Mouse (Mus musculus): ENCODE measurements around the gene Serac1. TPM values are rescaled to one million over a fixed set of nuclear protein-coding genes. Genes with fewer than 3 reads are reported as not detected.

Serac1 gene
- polyA plus RNA-seq, 1 experiment from 2014 or later: 12.6 TPM

DNA sequence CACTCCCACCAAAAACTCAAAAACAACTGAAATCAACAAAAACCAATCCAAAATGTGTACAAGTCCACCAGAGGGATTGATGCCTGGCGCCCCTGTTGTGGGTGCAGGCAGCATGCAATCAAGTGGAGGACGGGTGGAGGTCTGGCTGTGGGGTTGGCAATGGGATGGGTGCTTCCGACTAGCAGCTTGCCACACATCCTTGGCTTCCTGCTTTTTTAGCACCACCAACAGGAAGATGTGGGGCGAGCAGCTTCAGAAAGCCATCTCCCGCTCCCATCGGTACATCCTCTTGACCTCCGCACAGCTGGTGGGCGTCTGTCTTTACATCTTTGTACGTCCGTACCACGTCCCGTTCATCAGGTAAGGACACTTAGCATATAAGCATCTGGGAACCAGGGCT lies 62.3 kb downstream of the Serac1 start:
- no peak overlapping the region for H3K9ac ChIP-seq (ENCODE audit: low read depth, low read length)
- no peak overlapping the region for H3K27ac ChIP-seq (ENCODE audit: low read length)
- H3K4me1 ChIP-seq (ENCODE audit: control insufficient read depth, insufficient read depth, low read length): 0 out of 2 replicates have a peak, but pooled peaks cover 7% of the 10 kb centered on the region
- ATAC-seq: no peak
- 57% methylated on average over 12 of the region's 12 CpGs for WGBS
- no peak overlapping the region for H3K4me3 ChIP-seq (ENCODE audit: low read depth, low read length)
- no peaks in the 10 kb centered on the region for H3K9me3 ChIP-seq (replicated peaks; ENCODE audit: control insufficient read depth, low read length, poor library complexity, severe bottlenecking)
- H3K4me2 ChIP-seq (ENCODE audit: low read length): no peak overlapping the region
- no peaks in the 10 kb centered on the region for H3K36me3 ChIP-seq (ENCODE audit: control insufficient read depth, insufficient read depth, low read length)
- H3K27me3 ChIP-seq (ENCODE audit: control insufficient read depth, insufficient read depth, low read depth, low read length): no peaks in the 10 kb centered on the region

DNA sequence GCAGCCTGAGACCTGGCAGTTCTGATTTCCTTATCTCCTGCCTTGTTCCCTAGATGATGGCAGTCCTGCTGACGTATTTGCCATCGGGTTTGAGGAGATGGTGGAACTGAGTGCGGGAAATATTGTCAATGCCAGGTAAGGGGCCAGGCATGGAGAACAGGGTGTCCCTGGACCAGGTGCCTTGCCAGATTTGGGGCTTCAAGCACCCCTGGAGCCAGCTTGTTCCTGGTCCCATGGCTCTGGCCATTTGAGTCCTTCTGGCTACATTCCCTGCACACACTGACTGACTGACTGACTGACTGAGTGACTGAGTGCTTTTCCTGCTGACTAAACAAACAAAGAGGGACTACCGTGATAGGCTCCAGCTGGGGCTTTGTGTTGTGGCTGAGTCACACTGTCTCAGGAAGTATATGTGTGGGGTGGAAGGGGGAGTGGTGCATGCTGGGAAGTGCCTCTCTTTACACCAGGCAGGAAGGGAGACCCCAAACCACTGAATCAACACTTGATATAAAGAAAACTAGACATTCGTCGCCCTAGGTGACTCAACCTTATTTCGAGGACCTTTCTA lies 63.2 kb downstream of the Serac1 start:
- Histone ChIP-seq H3K36me3 (ENCODE audit: control insufficient read depth, insufficient read depth, low read length) (no peaks in the 10 kb centered on the region), H3K4me3 (ENCODE audit: low read depth, low read length) (no peak overlapping the region), H3K27me3 (ENCODE audit: control insufficient read depth, insufficient read depth, low read depth, low read length) (no peaks in the 10 kb centered on the region), H3K4me2 (ENCODE audit: low read length) (no peak overlapping the region), H3K9ac (ENCODE audit: low read depth, low read length) (no peak overlapping the region), H3K27ac (ENCODE audit: low read length) (no peak overlapping the region), H3K4me1 (ENCODE audit: control insufficient read depth, insufficient read depth, low read length) (0 out of 2 replicates have a peak, but pooled peaks cover 7% of the 10 kb centered on the region), H3K9me3 (replicated peaks; ENCODE audit: control insufficient read depth, low read length, poor library complexity, severe bottlenecking) (no peaks in the 10 kb centered on the region)
- no peak for ATAC-seq
- WGBS: 77% methylated on average over 7 of the region's 7 CpGs

DNA sequence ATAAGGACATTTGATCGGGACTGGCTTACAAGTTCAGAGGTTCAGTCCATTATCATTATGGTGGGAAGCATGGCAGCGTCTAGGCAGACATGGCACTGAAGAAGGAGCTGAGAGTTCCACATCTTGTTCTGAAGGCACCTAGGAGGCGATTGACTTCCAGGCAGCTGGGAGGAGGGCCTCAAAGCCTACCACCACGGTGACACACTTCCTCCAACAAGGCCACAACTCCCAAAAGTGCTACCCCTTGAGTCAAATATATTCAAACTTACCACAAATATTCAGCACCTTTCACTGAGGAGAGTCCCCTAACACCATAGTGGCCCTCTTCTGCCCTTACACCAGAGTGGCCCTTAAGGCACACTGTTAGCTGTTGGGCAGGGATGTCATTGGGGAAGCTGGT lies 64.6 kb downstream of the Serac1 start:
- H3K36me3 ChIP-seq (ENCODE audit: control insufficient read depth, insufficient read depth, low read length): no peaks in the 10 kb centered on the region
- no peaks in the 10 kb centered on the region for H3K27me3 ChIP-seq (ENCODE audit: control insufficient read depth, insufficient read depth, low read depth, low read length)
- H3K9ac ChIP-seq (ENCODE audit: low read depth, low read length): no peak overlapping the region
- no peak overlapping the region for H3K27ac ChIP-seq (ENCODE audit: low read length)
- no peak overlapping the region for H3K4me3 ChIP-seq (ENCODE audit: low read depth, low read length)
- no peaks in the 10 kb centered on the region for H3K4me1 ChIP-seq (ENCODE audit: control insufficient read depth, insufficient read depth, low read length)
- 86% methylated on average over 4 of the region's 4 CpGs for WGBS
- no peak for ATAC-seq
- no peaks in the 10 kb centered on the region for H3K9me3 ChIP-seq (replicated peaks; ENCODE audit: control insufficient read depth, low read length, poor library complexity, severe bottlenecking)
- H3K4me2 ChIP-seq (ENCODE audit: low read length): no peak overlapping the region

DNA sequence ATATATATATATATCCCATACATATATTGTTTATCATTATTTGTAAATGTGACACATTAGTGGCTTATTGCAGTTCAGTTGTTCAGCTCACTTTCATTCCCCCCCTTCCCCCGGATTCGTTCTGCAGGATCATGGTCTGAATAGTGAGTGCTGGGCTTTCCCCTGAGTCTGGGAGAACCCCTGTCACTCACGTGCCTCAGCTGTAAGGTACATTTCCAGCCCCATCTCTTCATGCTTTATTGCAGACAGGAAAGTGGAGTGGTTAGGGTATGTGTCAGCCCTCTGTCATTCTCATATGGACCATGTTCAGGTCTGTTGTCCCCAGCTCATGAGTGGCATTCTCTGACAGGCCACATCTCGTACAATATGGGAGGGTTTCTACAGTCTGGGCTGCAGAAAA lies 66.5 kb downstream of the Serac1 start:
- no peak overlapping the region for H3K9ac ChIP-seq (ENCODE audit: low read depth, low read length)
- no peak overlapping the region for H3K4me2 ChIP-seq (ENCODE audit: low read length)
- H3K27me3 ChIP-seq (ENCODE audit: control insufficient read depth, insufficient read depth, low read depth, low read length): no peaks in the 10 kb centered on the region
- H3K36me3 ChIP-seq (ENCODE audit: control insufficient read depth, insufficient read depth, low read length): no peaks in the 10 kb centered on the region
- no peaks in the 10 kb centered on the region for H3K9me3 ChIP-seq (replicated peaks; ENCODE audit: control insufficient read depth, low read length, poor library complexity, severe bottlenecking)
- H3K4me3 ChIP-seq (ENCODE audit: low read depth, low read length): no peak overlapping the region
- 72% methylated on average over 4 of the region's 4 CpGs for WGBS
- no peak for ATAC-seq
- H3K4me1 ChIP-seq (ENCODE audit: control insufficient read depth, insufficient read depth, low read length): no peaks in the 10 kb centered on the region
- no peak overlapping the region for H3K27ac ChIP-seq (ENCODE audit: low read length)

DNA sequence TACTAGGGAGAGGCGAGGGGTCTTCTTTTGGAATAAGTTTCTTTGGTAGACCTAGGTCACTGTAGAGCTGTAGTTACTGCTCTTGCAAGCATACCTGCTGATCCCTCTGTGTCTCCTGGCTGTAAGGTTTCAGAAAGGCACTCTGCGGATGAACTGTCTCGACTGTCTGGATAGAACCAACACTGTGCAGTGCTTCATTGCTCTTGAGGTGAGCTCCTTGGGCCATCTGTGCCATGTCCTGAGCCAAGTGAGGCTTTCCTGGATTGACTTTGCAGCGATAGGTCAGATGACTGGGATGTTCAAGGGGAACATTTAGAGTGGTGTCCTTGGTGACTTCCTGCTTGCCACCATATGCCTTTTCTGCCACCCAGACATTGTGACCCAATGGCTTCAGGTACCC lies 69.9 kb downstream of the Serac1 start:
- ATAC-seq: no peak
- WGBS: 87% methylated on average over 4 of the region's 4 CpGs

DNA sequence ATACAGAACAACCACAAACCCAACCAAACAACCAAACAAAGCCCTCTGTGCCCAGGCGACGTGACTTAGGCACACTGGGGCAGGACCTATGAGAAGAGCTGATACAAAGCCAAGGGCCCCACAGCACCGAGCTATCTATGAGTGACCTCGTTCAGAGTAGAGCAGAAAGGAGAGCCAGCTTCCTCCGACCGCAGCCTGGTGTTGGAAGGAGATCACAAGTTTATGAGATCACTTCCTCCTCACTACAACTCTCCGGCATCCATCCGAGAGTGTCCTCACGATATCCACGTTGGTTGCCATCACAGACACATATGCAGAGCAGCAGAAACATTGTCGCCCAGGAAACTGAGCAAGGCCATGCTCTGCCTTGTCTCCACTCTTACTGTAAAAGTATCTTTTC lies 71.0 kb downstream of the Serac1 start:
- H3K4me1 ChIP-seq (ENCODE audit: control insufficient read depth, insufficient read depth, low read length): peaks cover 11% of the 10 kb centered on the region
- no peak overlapping the region for H3K4me3 ChIP-seq (ENCODE audit: low read depth, low read length)
- H3K36me3 ChIP-seq (ENCODE audit: control insufficient read depth, insufficient read depth, low read length): no peaks in the 10 kb centered on the region
- no peaks in the 10 kb centered on the region for H3K27me3 ChIP-seq (ENCODE audit: control insufficient read depth, insufficient read depth, low read depth, low read length)
- H3K9ac ChIP-seq (ENCODE audit: low read depth, low read length): no peak overlapping the region
- H3K27ac ChIP-seq (ENCODE audit: low read length): no peak overlapping the region
- no peaks in the 10 kb centered on the region for H3K9me3 ChIP-seq (replicated peaks; ENCODE audit: control insufficient read depth, low read length, poor library complexity, severe bottlenecking)
- H3K4me2 ChIP-seq (ENCODE audit: low read length): no peak overlapping the region
- 87% methylated on average over 11 of the region's 11 CpGs for WGBS
- no peak for ATAC-seq

More for the DNA sequence above, 69.9 kb downstream of the Serac1 start:
- no peaks in the 10 kb centered on the region for H3K27me3 ChIP-seq (ENCODE audit: control insufficient read depth, insufficient read depth, low read depth, low read length)
- H3K27ac ChIP-seq (ENCODE audit: low read length): no peak overlapping the region
- H3K4me3 ChIP-seq (ENCODE audit: low read depth, low read length): no peak overlapping the region
- H3K36me3 ChIP-seq (ENCODE audit: control insufficient read depth, insufficient read depth, low read length): no peaks in the 10 kb centered on the region
- H3K9me3 ChIP-seq (replicated peaks; ENCODE audit: control insufficient read depth, low read length, poor library complexity, severe bottlenecking): no peaks in the 10 kb centered on the region
- H3K4me1 ChIP-seq (ENCODE audit: control insufficient read depth, insufficient read depth, low read length): peaks cover 11% of the 10 kb centered on the region
- no peak overlapping the region for H3K4me2 ChIP-seq (ENCODE audit: low read length)
- no peak overlapping the region for H3K9ac ChIP-seq (ENCODE audit: low read depth, low read length)

DNA sequence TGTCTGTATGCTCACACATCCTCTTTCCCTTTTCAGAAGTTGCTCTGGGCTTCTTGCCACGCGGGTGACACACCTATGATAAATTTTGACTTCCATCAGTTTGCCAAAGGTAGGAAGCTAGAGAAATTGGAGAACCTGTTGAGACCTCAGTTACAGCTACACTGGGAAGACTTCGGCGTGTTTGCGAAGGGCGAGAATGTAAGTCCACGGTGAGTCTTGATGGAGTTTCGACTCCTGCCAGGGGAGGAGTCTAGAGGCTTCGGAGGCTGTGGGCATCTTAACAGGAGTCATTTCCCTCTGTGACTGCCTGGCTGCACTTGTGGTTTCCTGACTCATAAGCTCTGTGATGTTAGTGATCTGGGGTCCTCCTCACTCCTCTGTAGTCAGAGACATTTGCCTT lies 71.6 kb downstream of the Serac1 start:
- Histone ChIP-seq H3K27me3 (ENCODE audit: control insufficient read depth, insufficient read depth, low read depth, low read length) (no peaks in the 10 kb centered on the region), H3K27ac (ENCODE audit: low read length) (no peak overlapping the region), H3K4me3 (ENCODE audit: low read depth, low read length) (no peak overlapping the region), H3K4me2 (ENCODE audit: low read length) (no peak overlapping the region), H3K9me3 (replicated peaks; ENCODE audit: control insufficient read depth, low read length, poor library complexity, severe bottlenecking) (no peaks in the 10 kb centered on the region), H3K4me1 (ENCODE audit: control insufficient read depth, insufficient read depth, low read length) (peaks cover 11% of the 10 kb centered on the region), H3K36me3 (ENCODE audit: control insufficient read depth, insufficient read depth, low read length) (no peaks in the 10 kb centered on the region), H3K9ac (ENCODE audit: low read depth, low read length) (no peak overlapping the region)
- no peak for ATAC-seq
- 95% methylated on average over 9 of the region's 9 CpGs for WGBS

DNA sequence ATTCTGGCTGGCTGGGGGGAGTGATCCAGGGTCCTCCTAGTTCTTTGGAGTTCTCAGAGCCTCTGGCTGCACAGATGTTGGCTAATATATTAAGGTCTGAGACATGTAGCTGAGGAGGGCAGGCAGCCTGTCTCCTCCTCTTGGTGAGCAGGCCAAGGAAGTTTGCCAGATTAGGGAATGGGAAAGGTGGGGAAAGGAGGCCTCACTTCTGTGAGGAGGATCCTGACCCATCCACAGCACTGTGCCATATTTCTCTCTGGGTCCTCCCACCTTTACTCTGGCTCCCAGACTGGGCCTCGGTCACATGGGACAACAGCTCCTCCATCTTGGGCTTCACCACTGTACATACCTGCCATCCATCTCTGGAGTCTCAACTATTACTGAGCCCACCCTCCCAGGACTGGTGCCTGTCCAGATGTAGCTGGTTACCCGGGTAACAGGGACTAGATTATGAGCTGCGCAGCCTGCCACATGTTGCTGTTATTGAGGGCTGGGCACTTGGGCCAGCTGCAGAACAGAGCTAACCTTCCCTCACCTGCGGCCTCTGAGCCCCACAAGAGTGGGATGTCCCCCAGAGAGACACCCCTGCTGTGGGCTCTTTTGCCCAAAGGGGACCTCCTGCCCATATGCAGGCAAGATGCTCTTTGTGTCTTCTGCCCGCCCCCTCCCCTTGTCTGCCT lies 72.3 kb downstream of the Serac1 start:
- H3K9me3 ChIP-seq (replicated peaks; ENCODE audit: control insufficient read depth, low read length, poor library complexity, severe bottlenecking): no peaks in the 10 kb centered on the region
- H3K36me3 ChIP-seq (ENCODE audit: control insufficient read depth, insufficient read depth, low read length): no peaks in the 10 kb centered on the region
- no peak overlapping the region for H3K4me3 ChIP-seq (ENCODE audit: low read depth, low read length)
- WGBS: 88% methylated on average over 5 of the region's 5 CpGs
- no peaks in the 10 kb centered on the region for H3K27me3 ChIP-seq (ENCODE audit: control insufficient read depth, insufficient read depth, low read depth, low read length)
- no peak for ATAC-seq
- peaks cover 11% of the 10 kb centered on the region for H3K4me1 ChIP-seq (ENCODE audit: control insufficient read depth, insufficient read depth, low read length)
- H3K9ac ChIP-seq (ENCODE audit: low read depth, low read length): no peak overlapping the region
- H3K27ac ChIP-seq (ENCODE audit: low read length): no peak overlapping the region
- H3K4me2 ChIP-seq (ENCODE audit: low read length): no peak overlapping the region

DNA sequence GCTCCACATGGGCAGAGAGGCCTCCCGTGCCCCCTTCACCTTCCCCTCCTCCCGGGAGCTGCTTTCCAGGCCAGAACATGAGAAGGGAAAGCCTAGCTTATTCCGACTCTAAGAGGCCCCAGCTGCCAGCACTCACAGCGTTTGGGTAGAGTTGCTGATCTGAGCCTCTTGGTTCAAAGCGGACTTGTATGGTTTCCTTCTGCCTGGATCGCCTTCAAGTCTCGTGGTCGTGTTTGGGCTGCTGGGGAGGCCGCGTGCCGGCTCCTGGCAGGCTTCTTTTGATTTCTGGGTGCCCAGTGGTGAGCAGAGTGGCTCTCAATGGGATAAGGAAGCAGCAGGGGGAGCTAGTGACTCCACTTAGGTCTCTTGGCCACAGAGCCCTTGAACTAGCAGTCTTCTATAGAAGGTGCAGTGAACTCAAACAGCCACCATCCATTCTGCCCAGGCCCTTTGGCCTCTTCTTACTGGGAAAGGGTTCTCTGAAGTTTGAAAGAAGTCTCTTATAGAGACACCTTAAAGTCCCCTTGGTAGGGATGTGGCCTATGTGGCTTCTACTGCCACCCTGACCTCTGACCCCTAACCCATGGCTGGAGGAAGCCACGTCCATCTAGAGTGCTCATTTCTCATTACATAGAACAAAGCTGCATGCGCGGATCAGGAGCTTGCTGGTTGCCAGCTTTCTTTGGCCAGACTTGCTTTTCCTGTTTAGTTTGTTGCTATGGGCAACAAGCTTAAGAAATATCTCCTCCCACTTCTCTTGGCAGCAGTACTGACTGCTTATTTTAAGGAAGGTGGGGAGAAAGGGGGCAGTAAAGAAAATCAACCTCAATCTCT lies 73.7 kb downstream of the Serac1 start:
- WGBS: 22% methylated on average over 14 of the region's 14 CpGs
- peak; percentile 61 for ATAC-seq
- Histone ChIP-seq H3K9ac (ENCODE audit: low read depth, low read length) (0 out of 2 replicates have a peak overlapping the region, but pooled peaks have one; percentile 30), H3K4me2 (ENCODE audit: low read length) (0 out of 2 replicates have a peak overlapping the region, but pooled peaks have one; percentile 21), H3K4me3 (ENCODE audit: low read depth, low read length) (no peak overlapping the region), H3K27ac (ENCODE audit: low read length) (peak overlapping the region; percentile 59), H3K4me1 (ENCODE audit: control insufficient read depth, insufficient read depth, low read length) (peaks cover 11% of the 10 kb centered on the region), H3K9me3 (replicated peaks; ENCODE audit: control insufficient read depth, low read length, poor library complexity, severe bottlenecking) (no peaks in the 10 kb centered on the region), H3K27me3 (ENCODE audit: control insufficient read depth, insufficient read depth, low read depth, low read length) (no peaks in the 10 kb centered on the region), H3K36me3 (ENCODE audit: control insufficient read depth, insufficient read depth, low read length) (no peaks in the 10 kb centered on the region)

Measured in midbrain, embryonic 16.5 days (tissue).